Mouse (Mus musculus): ENCODE data around the gene Fancc. TPM values are rescaled to one million over a fixed set of nuclear protein-coding genes. Genes with fewer than 3 reads are reported as not detected.

Fancc gene
- polyA plus RNA-seq, 1 experiment = 9.0 TPM

- TF ChIP-seq CTCF (conservative IDR thresholded peaks at IDR 0.05; ENCODE audit: insufficient read depth, insufficient read length, low read depth, low read length) (no peak), POLR2A (IDR thresholded peaks at IDR 0.05; ENCODE audit: low read depth, low read length) (no peak)
- 42% methylated on average over 7 of the region's 7 CpGs for WGBS
- Histone ChIP-seq H3K36me3 (ENCODE audit: control insufficient read depth, insufficient read depth, low read length) (no peaks in the 10 kb centered on the region; the same call in 1 of the 2 replicates), H3K27me3 (replicated peaks; ENCODE audit: control insufficient read depth, insufficient read depth, low read length) (no peaks in the 10 kb centered on the region), H3K27ac (ENCODE audit: insufficient read depth, low read depth, low read length) (peak overlapping the region; percentile 72), H3K4me1 (ENCODE audit: control insufficient read depth, insufficient read depth, low read length) (peaks cover 67% of the 10 kb centered on the region), H3K4me3 (ENCODE audit: insufficient read depth, low read depth, low read length) (no peak overlapping the region)
- no peak for DNase-seq
Measured at GRCm38 (mm10) chr13:63253886-63254636, 243.0 kb downstream of the Fancc start.

GRCm38 (mm10) chr13:63253147-63253546, 243.9 kb downstream of the Fancc start:
- no peak overlapping the region for H3K4me3 ChIP-seq (ENCODE audit: insufficient read depth, low read depth, low read length)
- H3K27ac ChIP-seq (ENCODE audit: insufficient read depth, low read depth, low read length) = peak overlapping the region; percentile 75
- TF ChIP-seq CTCF (conservative IDR thresholded peaks at IDR 0.05; ENCODE audit: insufficient read depth, insufficient read length, low read depth, low read length) (no peak), POLR2A (IDR thresholded peaks at IDR 0.05; ENCODE audit: low read depth, low read length) (no peak)
- 16% methylated on average over 5 of the region's 5 CpGs for WGBS
- peak; percentile 66 for DNase-seq
- peaks cover 63% of the 10 kb centered on the region for H3K4me1 ChIP-seq (ENCODE audit: control insufficient read depth, insufficient read depth, low read length)
- H3K36me3 ChIP-seq (ENCODE audit: control insufficient read depth, insufficient read depth, low read length) = no peaks in the 10 kb centered on the region; the same call in 1 of the 2 replicates
- no peaks in the 10 kb centered on the region for H3K27me3 ChIP-seq (replicated peaks; ENCODE audit: control insufficient read depth, insufficient read depth, low read length)

- DNase-seq = peak; percentile 68
- no peak for TF ChIP-seq POLR2A (IDR thresholded peaks at IDR 0.05; ENCODE audit: low read depth, low read length)
- no peak for TF ChIP-seq CTCF (conservative IDR thresholded peaks at IDR 0.05; ENCODE audit: insufficient read depth, insufficient read length, low read depth, low read length)
- WGBS = 27% methylated on average over 2 of the region's 2 CpGs
- Histone ChIP-seq H3K4me1 (ENCODE audit: control insufficient read depth, insufficient read depth, low read length) (peaks cover 66% of the 10 kb centered on the region), H3K27ac (ENCODE audit: insufficient read depth, low read depth, low read length) (peak overlapping the region; percentile 75), H3K36me3 (ENCODE audit: control insufficient read depth, insufficient read depth, low read length) (no peaks in the 10 kb centered on the region; the same call in 1 of the 2 replicates), H3K4me3 (ENCODE audit: insufficient read depth, low read depth, low read length) (no peak overlapping the region), H3K27me3 (replicated peaks; ENCODE audit: control insufficient read depth, insufficient read depth, low read length) (no peaks in the 10 kb centered on the region)
Measured at GRCm38 (mm10) chr13:63252295-63253010, 244.6 kb downstream of the Fancc start.

- Histone ChIP-seq H3K27me3 (replicated peaks; ENCODE audit: control insufficient read depth, insufficient read depth, low read length) (no peaks in the 10 kb centered on the region), H3K4me1 (ENCODE audit: control insufficient read depth, insufficient read depth, low read length) (peaks cover 67% of the 10 kb centered on the region), H3K27ac (ENCODE audit: insufficient read depth, low read depth, low read length) (peak overlapping the region; percentile 72), H3K36me3 (ENCODE audit: control insufficient read depth, insufficient read depth, low read length) (no peaks in the 10 kb centered on the region; the same call in 1 of the 2 replicates), H3K4me3 (ENCODE audit: insufficient read depth, low read depth, low read length) (peak overlapping the region; percentile 6; the same call in 1 of the 2 replicates)
- 45% methylated on average over 12 of the region's 12 CpGs for WGBS
- DNase-seq = peak; percentile 60
- TF ChIP-seq CTCF (conservative IDR thresholded peaks at IDR 0.05; ENCODE audit: insufficient read depth, insufficient read length, low read depth, low read length) (no peak), POLR2A (IDR thresholded peaks at IDR 0.05; ENCODE audit: low read depth, low read length) (no peak)
Measured at GRCm38 (mm10) chr13:63251118-63251889, 245.8 kb downstream of the Fancc start.

- Histone ChIP-seq H3K4me3 (ENCODE audit: insufficient read depth, low read depth, low read length) (no peak overlapping the region), H3K4me1 (ENCODE audit: control insufficient read depth, insufficient read depth, low read length) (peaks cover 63% of the 10 kb centered on the region), H3K36me3 (ENCODE audit: control insufficient read depth, insufficient read depth, low read length) (peaks cover 1% of the 10 kb centered on the region; the same call in 1 of the 2 replicates), H3K27me3 (replicated peaks; ENCODE audit: control insufficient read depth, insufficient read depth, low read length) (no peaks in the 10 kb centered on the region), H3K27ac (ENCODE audit: insufficient read depth, low read depth, low read length) (peak overlapping the region; percentile 84)
- no peak for TF ChIP-seq POLR2A (IDR thresholded peaks at IDR 0.05; ENCODE audit: low read depth, low read length)
- TF ChIP-seq CTCF (conservative IDR thresholded peaks at IDR 0.05; ENCODE audit: insufficient read depth, insufficient read length, low read depth, low read length) = no peak
- 63% methylated on average over 8 of the region's 8 CpGs for WGBS
- no peak for DNase-seq
Measured at GRCm38 (mm10) chr13:63250441-63250980, 246.6 kb downstream of the Fancc start.

GRCm38 (mm10) chr13:63249741-63250431, 247.2 kb downstream of the Fancc start:
- TF ChIP-seq POLR2A (IDR thresholded peaks at IDR 0.05; ENCODE audit: low read depth, low read length) (no peak), CTCF (conservative IDR thresholded peaks at IDR 0.05; ENCODE audit: insufficient read depth, insufficient read length, low read depth, low read length) (no peak)
- WGBS = 16% methylated on average over 8 of the region's 8 CpGs
- Histone ChIP-seq H3K36me3 (ENCODE audit: control insufficient read depth, insufficient read depth, low read length) (peaks cover 1% of the 10 kb centered on the region; the same call in 1 of the 2 replicates), H3K27ac (ENCODE audit: insufficient read depth, low read depth, low read length) (peak overlapping the region; percentile 84), H3K4me1 (ENCODE audit: control insufficient read depth, insufficient read depth, low read length) (peaks cover 59% of the 10 kb centered on the region), H3K27me3 (replicated peaks; ENCODE audit: control insufficient read depth, insufficient read depth, low read length) (no peaks in the 10 kb centered on the region), H3K4me3 (ENCODE audit: insufficient read depth, low read depth, low read length) (no peak overlapping the region)
- peak; percentile 61 for DNase-seq

All from kidney, adult 2 months (tissue).